Mouse (Mus musculus): ENCODE measurements around the gene Cfap126. TPM values are rescaled to one million over a fixed set of nuclear protein-coding genes. Genes with fewer than 3 reads are reported as not detected.

Gene Cfap126
- polyA plus RNA-seq, 1 experiment, result 16.7 TPM

- under 1% methylated on average over 34 of the region's 34 CpGs for WGBS
- DNase-seq, result peak; percentile 98
- H3K27ac ChIP-seq (ENCODE audit: insufficient read depth, low read depth, low read length), result peak within 1 kb of the TSS; percentile 100
- TF ChIP-seq CTCF (conservative IDR thresholded peaks at IDR 0.05; ENCODE audit: insufficient read depth, insufficient read length, low read depth, low read length) (no peak), POLR2A (IDR thresholded peaks at IDR 0.05; ENCODE audit: low read depth, low read length) (peak; percentile 92)
- H3K4me3 ChIP-seq (ENCODE audit: insufficient read depth, low read depth, low read length), result peak within 1 kb of the TSS; percentile 100
- no peaks in the 10 kb centered on the region for H3K27me3 ChIP-seq (replicated peaks; ENCODE audit: control insufficient read depth, insufficient read depth, low read length)
- H3K4me1 ChIP-seq (ENCODE audit: control insufficient read depth, insufficient read depth, low read length), result peaks cover 3% of the 10 kb centered on the region
- no peaks in the 10 kb centered on the region for H3K36me3 ChIP-seq (ENCODE audit: control insufficient read depth, insufficient read depth, low read length)
These were observed 36.4 kb downstream of the Cfap126 start, which contains the start of the genes Sdhc and Mpz for GRCm38 (mm10) chr1:171149974-171150760. Gene Sdhc (minus strand): TSS chr1:171150603. Gene Mpz (plus strand): TSS chr1:171150711.

- TF ChIP-seq CTCF (conservative IDR thresholded peaks at IDR 0.05; ENCODE audit: insufficient read depth, insufficient read length, low read depth, low read length), result no peak
- TF ChIP-seq POLR2A (IDR thresholded peaks at IDR 0.05; ENCODE audit: low read depth, low read length), result no peak
- H3K4me1 ChIP-seq (ENCODE audit: control insufficient read depth, insufficient read depth, low read length), result peaks cover 3% of the 10 kb centered on the region
- peak overlapping the region; percentile 53 for H3K4me3 ChIP-seq (ENCODE audit: insufficient read depth, low read depth, low read length)
- no peaks in the 10 kb centered on the region for H3K27me3 ChIP-seq (replicated peaks; ENCODE audit: control insufficient read depth, insufficient read depth, low read length)
- no peaks in the 10 kb centered on the region for H3K36me3 ChIP-seq (ENCODE audit: control insufficient read depth, insufficient read depth, low read length)
- H3K27ac ChIP-seq (ENCODE audit: insufficient read depth, low read depth, low read length), result peak overlapping the region; percentile 53; the same call in 1 of the 2 replicates
- 10% methylated on average over 18 of the region's 18 CpGs for WGBS
- DNase-seq, result no peak
These were observed 37.2 kb downstream of the Cfap126 start for GRCm38 (mm10) chr1:171150838-171151391.

DNA sequence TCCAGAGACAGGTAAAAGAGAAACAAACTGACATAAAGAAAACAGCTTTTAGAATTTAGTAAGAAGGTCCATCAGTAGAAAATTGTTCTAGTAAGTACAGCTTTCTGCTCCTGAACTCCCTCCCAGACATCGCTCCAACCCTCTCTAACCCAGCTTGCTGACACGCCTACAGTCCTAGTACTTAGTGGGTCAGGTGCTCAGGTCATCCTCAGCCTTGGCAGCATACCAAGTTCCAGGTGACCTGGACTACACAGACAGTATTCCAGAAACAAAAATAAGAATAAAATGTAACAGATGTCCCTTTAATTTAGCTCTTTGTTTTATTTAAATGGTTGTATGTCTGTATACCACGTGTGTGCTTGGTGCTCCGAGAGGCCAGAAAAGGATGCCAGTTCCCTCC, 38.2 kb downstream of the Cfap126 start:
- Histone ChIP-seq H3K27me3 (replicated peaks; ENCODE audit: control insufficient read depth, insufficient read depth, low read length) (no peaks in the 10 kb centered on the region), H3K27ac (ENCODE audit: insufficient read depth, low read depth, low read length) (no peak overlapping the region), H3K4me1 (ENCODE audit: control insufficient read depth, insufficient read depth, low read length) (peaks cover 3% of the 10 kb centered on the region), H3K36me3 (ENCODE audit: control insufficient read depth, insufficient read depth, low read length) (no peaks in the 10 kb centered on the region), H3K4me3 (ENCODE audit: insufficient read depth, low read depth, low read length) (no peak overlapping the region)
- WGBS, result 51% methylated on average over 4 of the region's 4 CpGs
- no peak for TF ChIP-seq CTCF (conservative IDR thresholded peaks at IDR 0.05; ENCODE audit: insufficient read depth, insufficient read length, low read depth, low read length)
- TF ChIP-seq POLR2A (IDR thresholded peaks at IDR 0.05; ENCODE audit: low read depth, low read length), result no peak
- peak; percentile 63 for DNase-seq

DNA sequence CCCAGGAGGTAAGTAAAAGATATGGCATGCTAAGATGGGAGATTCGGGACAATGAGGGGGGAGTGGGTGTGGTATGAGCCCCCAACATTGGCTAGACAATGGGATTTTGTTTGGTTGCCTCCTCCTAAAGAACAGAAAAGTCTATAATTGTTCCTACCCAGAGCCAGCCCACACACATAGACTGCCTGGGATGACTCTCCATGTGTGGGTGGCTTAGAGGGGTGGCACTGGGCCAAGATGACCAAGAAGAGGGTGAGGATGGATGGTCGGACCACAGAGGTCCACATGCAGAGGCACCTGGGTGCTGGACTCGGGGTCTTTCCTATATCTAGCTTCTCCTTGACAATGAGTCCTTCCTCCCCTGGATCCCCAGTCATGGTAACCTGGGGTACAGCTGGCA, 42.9 kb downstream of the Cfap126 start:
- 75% methylated on average over 3 of the region's 3 CpGs for WGBS
- Histone ChIP-seq H3K36me3 (ENCODE audit: control insufficient read depth, insufficient read depth, low read length) (no peaks in the 10 kb centered on the region), H3K27ac (ENCODE audit: insufficient read depth, low read depth, low read length) (no peak overlapping the region), H3K27me3 (replicated peaks; ENCODE audit: control insufficient read depth, insufficient read depth, low read length) (no peaks in the 10 kb centered on the region), H3K4me1 (ENCODE audit: control insufficient read depth, insufficient read depth, low read length) (no peaks in the 10 kb centered on the region), H3K4me3 (ENCODE audit: insufficient read depth, low read depth, low read length) (no peak overlapping the region)
- no peak for DNase-seq
- TF ChIP-seq CTCF (conservative IDR thresholded peaks at IDR 0.05; ENCODE audit: insufficient read depth, insufficient read length, low read depth, low read length) (no peak), POLR2A (IDR thresholded peaks at IDR 0.05; ENCODE audit: low read depth, low read length) (no peak)

DNA sequence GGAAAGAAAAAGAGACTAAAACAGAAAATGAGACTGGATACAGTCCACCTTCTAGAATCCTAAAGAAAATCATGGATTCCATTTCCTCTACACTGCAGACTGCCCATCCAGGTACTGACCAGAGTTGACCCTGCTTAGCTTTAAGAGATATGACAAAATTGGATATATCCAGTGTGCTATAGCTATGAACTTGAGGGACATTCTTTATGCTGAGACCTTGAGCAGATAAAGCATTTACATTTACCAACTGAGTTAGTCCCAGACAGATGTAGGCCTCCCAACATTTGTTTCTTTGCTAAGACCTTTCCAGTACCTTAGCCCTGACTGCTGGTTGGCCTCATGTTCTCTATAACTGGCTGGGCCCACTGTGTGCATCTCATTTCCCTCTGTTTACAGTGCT, 44.2 kb downstream of the Cfap126 start:
- no peaks in the 10 kb centered on the region for H3K4me1 ChIP-seq (ENCODE audit: control insufficient read depth, insufficient read depth, low read length)
- H3K4me3 ChIP-seq (ENCODE audit: insufficient read depth, low read depth, low read length), result no peak overlapping the region
- TF ChIP-seq POLR2A (IDR thresholded peaks at IDR 0.05; ENCODE audit: low read depth, low read length), result no peak
- no peak for TF ChIP-seq CTCF (conservative IDR thresholded peaks at IDR 0.05; ENCODE audit: insufficient read depth, insufficient read length, low read depth, low read length)
- no peak for DNase-seq
- H3K27ac ChIP-seq (ENCODE audit: insufficient read depth, low read depth, low read length), result no peak overlapping the region
- H3K36me3 ChIP-seq (ENCODE audit: control insufficient read depth, insufficient read depth, low read length), result no peaks in the 10 kb centered on the region
- H3K27me3 ChIP-seq (replicated peaks; ENCODE audit: control insufficient read depth, insufficient read depth, low read length), result no peaks in the 10 kb centered on the region

DNA sequence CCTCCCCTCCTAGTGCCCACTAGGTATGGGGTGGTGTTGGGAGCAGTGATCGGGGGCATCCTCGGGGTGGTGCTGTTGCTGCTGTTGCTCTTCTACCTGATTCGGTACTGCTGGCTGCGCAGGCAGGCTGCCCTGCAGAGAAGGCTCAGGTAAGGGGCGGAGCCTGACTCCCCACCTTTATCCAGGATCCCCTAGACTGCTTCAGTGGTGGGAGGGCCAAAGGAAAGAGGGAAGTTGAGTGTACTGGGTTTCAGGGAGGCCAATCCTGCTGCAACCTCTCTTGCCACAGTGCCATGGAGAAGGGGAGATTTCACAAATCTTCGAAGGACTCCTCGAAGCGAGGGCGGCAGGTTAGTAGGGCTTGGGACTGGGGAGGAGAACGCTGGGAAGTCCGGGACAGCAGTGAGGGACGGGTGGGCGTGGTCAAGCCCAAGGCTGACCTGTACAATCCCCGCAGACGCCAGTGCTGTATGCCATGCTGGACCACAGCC, 45.8 kb downstream of the Cfap126 start:
- Histone ChIP-seq H3K4me1 (ENCODE audit: control insufficient read depth, insufficient read depth, low read length) (no peaks in the 10 kb centered on the region), H3K36me3 (ENCODE audit: control insufficient read depth, insufficient read depth, low read length) (no peaks in the 10 kb centered on the region), H3K4me3 (ENCODE audit: insufficient read depth, low read depth, low read length) (peak overlapping the region; percentile 19; the same call in 1 of the 2 replicates), H3K27ac (ENCODE audit: insufficient read depth, low read depth, low read length) (no peak overlapping the region), H3K27me3 (replicated peaks; ENCODE audit: control insufficient read depth, insufficient read depth, low read length) (no peaks in the 10 kb centered on the region)
- TF ChIP-seq POLR2A (IDR thresholded peaks at IDR 0.05; ENCODE audit: low read depth, low read length), result no peak
- TF ChIP-seq CTCF (conservative IDR thresholded peaks at IDR 0.05; ENCODE audit: insufficient read depth, insufficient read length, low read depth, low read length), result peak; percentile 53
- peak; percentile 20 for DNase-seq
- 14% methylated on average over 15 of the region's 15 CpGs for WGBS

DNA sequence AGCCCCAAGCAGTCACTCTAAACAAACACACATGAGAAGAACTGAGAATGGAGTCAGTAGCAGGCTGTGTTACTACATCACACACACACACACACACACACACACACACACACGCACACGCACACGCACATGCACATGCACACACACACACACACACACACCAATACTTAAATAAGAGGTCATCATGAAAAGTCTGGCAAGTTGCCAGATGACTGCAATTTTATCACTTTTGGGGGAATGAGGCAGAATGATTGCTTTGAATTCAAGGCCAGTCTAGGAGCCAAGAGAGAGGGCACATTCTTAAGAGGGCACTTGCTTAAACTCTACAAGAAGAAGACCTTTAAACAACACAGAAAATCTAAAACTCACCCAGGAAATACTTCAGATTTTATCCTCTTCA, 48.8 kb downstream of the Cfap126 start:
- WGBS, result 81% methylated on average over 3 of the region's 3 CpGs
- Histone ChIP-seq H3K27ac (ENCODE audit: insufficient read depth, low read depth, low read length) (no peak overlapping the region), H3K4me3 (ENCODE audit: insufficient read depth, low read depth, low read length) (no peak overlapping the region), H3K36me3 (ENCODE audit: control insufficient read depth, insufficient read depth, low read length) (no peaks in the 10 kb centered on the region), H3K4me1 (ENCODE audit: control insufficient read depth, insufficient read depth, low read length) (no peaks in the 10 kb centered on the region), H3K27me3 (replicated peaks; ENCODE audit: control insufficient read depth, insufficient read depth, low read length) (no peaks in the 10 kb centered on the region)
- TF ChIP-seq POLR2A (IDR thresholded peaks at IDR 0.05; ENCODE audit: low read depth, low read length) (no peak), CTCF (conservative IDR thresholded peaks at IDR 0.05; ENCODE audit: insufficient read depth, insufficient read length, low read depth, low read length) (no peak)
- no peak for DNase-seq

All from kidney, adult 2 months (tissue).